Mouse (Mus musculus): ENCODE measurements around the gene Dlg2.

- no peak for TF ChIP-seq CTCF (IDR thresholded peaks at IDR 0.05; ENCODE audit: borderline replicate concordance, insufficient read depth, low read depth, low read length)
- no peak for TF ChIP-seq POLR2A (IDR thresholded peaks at IDR 0.05; ENCODE audit: borderline replicate concordance, insufficient read depth, low read length)
Observed at GRCm38 (mm10) chr7:92398841-92399240, 1922.4 kb downstream of the Dlg2 start.
